Mouse (Mus musculus): ENCODE measurements around the gene Zfp365. TPM values are rescaled to one million over a fixed set of nuclear protein-coding genes. Genes with fewer than 3 reads are reported as not detected.
A peak's percentile ranks its signal among the peaks of the same experiment; 100 is the strongest.

Gene Zfp365
- total and polyA plus RNA-seq, 3 experiments: 1.0 to 4.0 (median 1.2) TPM

DNA sequence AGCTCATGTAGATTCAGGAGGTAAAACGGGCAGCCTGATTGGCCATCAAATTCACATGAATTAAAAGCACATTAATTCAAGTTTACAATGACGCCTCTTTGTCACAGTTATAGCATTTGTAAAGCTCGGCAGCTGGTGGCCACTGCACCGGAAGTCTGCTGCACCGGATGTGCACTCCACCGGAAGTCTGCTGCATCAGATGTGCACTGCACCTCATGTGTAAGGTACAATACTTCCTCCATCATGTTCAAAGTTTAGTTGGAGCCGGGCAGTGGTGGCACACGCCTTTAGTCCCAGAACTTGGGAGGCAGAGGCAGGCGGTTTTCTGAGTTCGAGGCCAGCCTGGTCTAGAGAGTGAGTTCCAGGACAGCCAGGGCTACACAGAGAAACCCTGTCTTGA is 70.9 kb downstream of the Zfp365 start:
- H3K4me2 ChIP-seq (ENCODE audit: insufficient read depth, low read depth, poor library complexity, severe bottlenecking): no peak overlapping the region
- no peak overlapping the region for H3K27ac ChIP-seq (ENCODE audit: insufficient read depth, low read depth)
- no peak overlapping the region for H3K4me3 ChIP-seq (replicated peaks in 1 of 3; ENCODE audit: low read depth in 2 of 3, low read length in 2 of 3, poor library complexity in 1 of 3)
- H3K4me1 ChIP-seq (ENCODE audit: control insufficient read depth in 1 of 2, insufficient read depth in 2 of 2): peaks cover 0 to 7% of the 10 kb centered on the region in 2 experiments; a peak in 1 of 4 replicates
- no peak for TF ChIP-seq JUND (conservative IDR thresholded peaks at IDR 0.05; ENCODE audit: low read depth, low read length)
- TF ChIP-seq EP300 (IDR thresholded peaks at IDR 0.05; ENCODE audit: low read length): no peak
- TF ChIP-seq ZNF384 (IDR thresholded peaks at IDR 0.05; ENCODE audit: low read depth, low read length): no peak
- no peak for TF ChIP-seq USF1 (IDR thresholded peaks at IDR 0.05; ENCODE audit: low read depth, low read length)
- TF ChIP-seq GABPA (IDR thresholded peaks at IDR 0.05; ENCODE audit: insufficient replicate concordance, low read depth, low read length): no peak
- no peak for TF ChIP-seq SMC3 (IDR thresholded peaks at IDR 0.05; ENCODE audit: low read depth, low read length)
- no peak for TF ChIP-seq POLR2A (IDR thresholded peaks at IDR 0.05; ENCODE audit: low read depth, low read length)
- in situ Hi-C loops (cut with MboI; ENCODE audit: low pct_ligation_motif_present, low pct_unique_long_range_greater_than_20kb, low sequenced_read_pairs): no loop called here
- no peak overlapping the region for H3K9ac ChIP-seq (ENCODE audit: insufficient read depth, low read depth)
- H3K27me3 ChIP-seq (replicated peaks): no peaks in the 10 kb centered on the region
- DNase-seq (ENCODE audit: extremely low read depth): no peak
- no peaks in the 10 kb centered on the region for H3K79me2 ChIP-seq (replicated peaks; ENCODE audit: control insufficient read depth, extremely low read depth, insufficient read depth, poor library complexity, severe bottlenecking)
- H3K9me3 ChIP-seq (replicated peaks; ENCODE audit: low read length): no peaks in the 10 kb centered on the region
- H3K36me3 ChIP-seq (replicated peaks in 1 of 2; ENCODE audit: control insufficient read depth in 1 of 2, insufficient read depth in 1 of 2, low read length in 1 of 2): no peaks in the 10 kb centered on the region
- dilution Hi-C loops (cut with MboI; ENCODE audit: extremely low pct_ligation_motif_present, extremely low pct_unique_long_range_greater_than_20kb, low sequenced_read_pairs): no loop called here

DNA sequence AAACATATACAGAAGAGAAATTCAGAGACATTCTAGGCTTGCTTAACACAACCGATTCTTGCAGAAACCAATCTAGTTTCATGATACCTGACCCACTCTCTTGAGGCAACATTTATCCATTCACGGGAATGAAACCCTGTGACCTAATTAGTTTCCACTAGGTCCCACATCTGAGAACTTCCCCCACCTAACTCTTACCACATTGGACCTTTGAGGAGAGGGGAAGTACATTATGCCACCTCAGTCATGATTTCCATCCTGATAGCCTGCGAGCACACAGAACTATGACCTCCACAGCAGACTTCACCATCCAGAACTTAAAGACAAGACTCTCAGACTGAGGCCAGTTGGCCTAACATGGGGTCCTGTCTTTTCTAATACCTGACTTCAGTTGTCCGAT is 71.7 kb downstream of the Zfp365 start:
- no peaks in the 10 kb centered on the region for H3K9me3 ChIP-seq (replicated peaks; ENCODE audit: low read length)
- dilution Hi-C loops (cut with MboI; ENCODE audit: extremely low pct_ligation_motif_present, extremely low pct_unique_long_range_greater_than_20kb, low sequenced_read_pairs): no loop called here

DNA sequence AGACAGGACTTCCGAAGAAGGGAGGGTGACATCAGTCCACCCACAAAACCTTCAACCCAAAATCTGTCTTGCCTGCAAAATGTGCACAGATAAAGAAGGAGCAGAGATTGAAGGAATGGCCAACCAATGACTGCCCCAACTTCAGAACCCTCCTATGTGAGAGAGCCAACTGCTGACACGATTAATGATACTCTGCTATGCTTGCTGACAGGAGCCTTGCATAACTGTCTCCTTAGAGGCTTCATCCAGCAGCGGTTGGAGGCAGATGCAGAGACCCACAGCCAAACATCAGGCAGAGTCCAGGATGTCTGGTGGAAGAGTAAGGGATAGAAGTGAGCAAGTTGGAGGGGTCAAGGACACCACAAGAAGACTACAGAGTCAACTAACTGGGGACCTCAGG is 73.3 kb downstream of the Zfp365 start:
- TF ChIP-seq NELFE (IDR thresholded peaks at IDR 0.05; ENCODE audit: low read depth, low read length) (no peak), USF2 (conservative IDR thresholded peaks at IDR 0.05; ENCODE audit: low read depth, low read length) (no peak), IRF4 (IDR thresholded peaks at IDR 0.05; ENCODE audit: low read depth, low read length) (no peak), NRF1 (IDR thresholded peaks at IDR 0.05; ENCODE audit: low read depth, low read length) (no peak), HCFC1 (IDR thresholded peaks at IDR 0.05; ENCODE audit: low read depth, low read length) (no peak), RAD21 (IDR thresholded peaks at IDR 0.05; ENCODE audit: low read depth, low read length) (no peak), UBTF (IDR thresholded peaks at IDR 0.05; ENCODE audit: low read depth, low read length) (no peak)
- Histone ChIP-seq H3K27ac (ENCODE audit: insufficient read depth, low read depth) (no peak overlapping the region), H3K9me3 (replicated peaks; ENCODE audit: low read length) (no peaks in the 10 kb centered on the region), H3K4me1 (ENCODE audit: control insufficient read depth in 1 of 2, insufficient read depth in 2 of 2) (peaks cover 0 to 7% of the 10 kb centered on the region in 2 experiments; a peak in 1 of 4 replicates), H3K9ac (ENCODE audit: insufficient read depth, low read depth) (no peak overlapping the region), H3K4me3 (replicated peaks in 1 of 3; ENCODE audit: low read depth in 2 of 3, low read length in 2 of 3, poor library complexity in 1 of 3) (no peak overlapping the region), H3K36me3 (replicated peaks in 1 of 2; ENCODE audit: control insufficient read depth in 1 of 2, insufficient read depth in 1 of 2, low read length in 1 of 2) (no peaks in the 10 kb centered on the region), H3K4me2 (ENCODE audit: insufficient read depth, low read depth, poor library complexity, severe bottlenecking) (no peak overlapping the region), H3K27me3 (replicated peaks) (no peaks in the 10 kb centered on the region), H3K79me2 (replicated peaks; ENCODE audit: control insufficient read depth, extremely low read depth, insufficient read depth, poor library complexity, severe bottlenecking) (no peaks in the 10 kb centered on the region)
- dilution Hi-C loops (cut with MboI; ENCODE audit: extremely low pct_ligation_motif_present, extremely low pct_unique_long_range_greater_than_20kb, low sequenced_read_pairs): no loop called here
- no peak for DNase-seq (ENCODE audit: extremely low read depth)
- in situ Hi-C loops (cut with MboI; ENCODE audit: low pct_ligation_motif_present, low pct_unique_long_range_greater_than_20kb, low sequenced_read_pairs): no loop called here

More for the DNA sequence above, 71.7 kb downstream of the Zfp365 start:
- H3K4me2 ChIP-seq (ENCODE audit: insufficient read depth, low read depth, poor library complexity, severe bottlenecking): no peak overlapping the region
- no peaks in the 10 kb centered on the region for H3K79me2 ChIP-seq (replicated peaks; ENCODE audit: control insufficient read depth, extremely low read depth, insufficient read depth, poor library complexity, severe bottlenecking)
- no peaks in the 10 kb centered on the region for H3K36me3 ChIP-seq (replicated peaks in 1 of 2; ENCODE audit: control insufficient read depth in 1 of 2, insufficient read depth in 1 of 2, low read length in 1 of 2)
- DNase-seq (ENCODE audit: extremely low read depth): peak; percentile 44
- TF ChIP-seq GABPA (IDR thresholded peaks at IDR 0.05; ENCODE audit: insufficient replicate concordance, low read depth, low read length) (no peak), ZKSCAN1 (IDR thresholded peaks at IDR 0.05; ENCODE audit: borderline replicate concordance, low read depth, low read length) (no peak), CHD1 (IDR thresholded peaks at IDR 0.05; ENCODE audit: low read depth, low read length) (no peak), ETS1 (conservative IDR thresholded peaks at IDR 0.05; ENCODE audit: low read depth, low read length) (peak; percentile 43; the same call in 1 of the 2 replicates), EP300 (IDR thresholded peaks at IDR 0.05; ENCODE audit: low read length) (peak; percentile 67), BHLHE40 (IDR thresholded peaks at IDR 0.05; ENCODE audit: low read depth, low read length) (0 out of 2 replicates have a peak, but pooled peaks have one; percentile 23), ZMIZ1 (IDR thresholded peaks at IDR 0.05; ENCODE audit: low read depth, low read length) (no peak), CTCF (conservative IDR thresholded peaks at IDR 0.05 in 1 of 2, IDR thresholded peaks at IDR 0.05 in 1 of 2; ENCODE audit: low read depth in 2 of 2, low read length in 2 of 2) (no peak), RCOR1 (conservative IDR thresholded peaks at IDR 0.05; ENCODE audit: low read depth, low read length) (no peak), JUN (IDR thresholded peaks at IDR 0.05; ENCODE audit: insufficient read depth, low read depth, low read length) (peak; percentile 44; the same call in 1 of the 2 replicates), MAFK (IDR thresholded peaks at IDR 0.05; ENCODE audit: insufficient replicate concordance, low read length) (no peak), SIN3A (IDR thresholded peaks at IDR 0.05; ENCODE audit: low read length) (no peak)
- no peak overlapping the region for H3K4me3 ChIP-seq (replicated peaks in 1 of 3; ENCODE audit: low read depth in 2 of 3, low read length in 2 of 3, poor library complexity in 1 of 3)
- no peaks in the 10 kb centered on the region for H3K27me3 ChIP-seq (replicated peaks)
- H3K27ac ChIP-seq (ENCODE audit: insufficient read depth, low read depth): no peak overlapping the region
- H3K4me1 ChIP-seq (ENCODE audit: control insufficient read depth in 1 of 2, insufficient read depth in 2 of 2): peaks cover 0 to 7% of the 10 kb centered on the region in 2 experiments; a peak in 1 of 4 replicates
- in situ Hi-C loops (cut with MboI; ENCODE audit: low pct_ligation_motif_present, low pct_unique_long_range_greater_than_20kb, low sequenced_read_pairs): no loop called here
- H3K9ac ChIP-seq (ENCODE audit: insufficient read depth, low read depth): no peak overlapping the region
